Mouse (Mus musculus): ENCODE results near the gene Prkce. TPM values are rescaled to one million over a fixed set of nuclear protein-coding genes. Genes with fewer than 3 reads are reported as not detected.

Gene Prkce
- total RNA-seq, 2 experiments from 2014 or later: 22.8 to 31.8 TPM

- DNase-seq: peak; percentile 64
Measured at GRCm38 (mm10) chr17:86302266-86302665, 134.7 kb downstream of the Prkce start.

- DNase-seq: peak; percentile 38
Measured at GRCm38 (mm10) chr17:86302861-86303331, 135.3 kb downstream of the Prkce start.

GRCm38 (mm10) chr17:86303401-86304243, 136.0 kb downstream of the Prkce start:
- DNase-seq: no peak

- DNase-seq: no peak
Measured at GRCm38 (mm10) chr17:86304923-86305630, 137.5 kb downstream of the Prkce start.

- DNase-seq: no peak
Measured at GRCm38 (mm10) chr17:86306161-86306560, 138.6 kb downstream of the Prkce start.

GRCm38 (mm10) chr17:86313413-86314139, 146.0 kb downstream of the Prkce start:
- no peak for DNase-seq

- no peak for DNase-seq
Measured at GRCm38 (mm10) chr17:86315874-86316273, 148.3 kb downstream of the Prkce start.

- DNase-seq: no peak
Measured at GRCm38 (mm10) chr17:86316771-86317170, 149.2 kb downstream of the Prkce start.

- no peak for DNase-seq
Measured at GRCm38 (mm10) chr17:86317197-86317596, 149.6 kb downstream of the Prkce start.

GRCm38 (mm10) chr17:86319967-86320602, 152.5 kb downstream of the Prkce start:
- no peak for DNase-seq

- no peak for DNase-seq
Measured at GRCm38 (mm10) chr17:86322840-86323239, 155.3 kb downstream of the Prkce start.

GRCm38 (mm10) chr17:86323310-86323709, 155.7 kb downstream of the Prkce start:
- no peak for DNase-seq

GRCm38 (mm10) chr17:86323909-86324686, 156.5 kb downstream of the Prkce start:
- DNase-seq: no peak

GRCm38 (mm10) chr17:86324756-86325155, 157.2 kb downstream of the Prkce start:
- no peak for DNase-seq

GRCm38 (mm10) chr17:86325317-86325716, 157.7 kb downstream of the Prkce start:
- no peak for DNase-seq

GRCm38 (mm10) chr17:86327958-86328357, 160.4 kb downstream of the Prkce start:
- DNase-seq: no peak

GRCm38 (mm10) chr17:86329273-86330075, 161.9 kb downstream of the Prkce start:
- no peak for DNase-seq

- DNase-seq: no peak
Measured at GRCm38 (mm10) chr17:86330076-86330955, 162.7 kb downstream of the Prkce start.

- no peak for DNase-seq
Measured at GRCm38 (mm10) chr17:86331835-86332234, 164.2 kb downstream of the Prkce start.

Data from adrenal gland, postnatal 10 days (tissue).